Mouse (Mus musculus): ENCODE data around the gene Trim67. TPM values are rescaled to one million over a fixed set of nuclear protein-coding genes. Genes with fewer than 3 reads are reported as not detected.

The Trim67 gene
- total RNA-seq, 4 experiments from 2014 or later: 0.99 to 2.9 (median 1.3) TPM

GRCm38 (mm10) chr8:124878141-124878540 lies 85.2 kb downstream of the Trim67 start:
- DNase-seq: no peak

- no peak for DNase-seq
Measured at GRCm38 (mm10) chr8:124878946-124879526, 86.1 kb downstream of the Trim67 start.

Other genes with a start within 250 kb of the Trim67 start
- gene Agt, start 223.4 kb upstream of the Trim67 start, total RNA-seq (2022): 1 to 10 TPM in 2 of 4 experiments, under 1 TPM in 2; 0.49 to 8.0 (median 4.0) TPM
- under 1 TPM in 2 of 4 experiments, not detected in 2; 0.35 to 0.78 TPM for gene Capn9, start 217.0 kb upstream of the Trim67 start, total RNA-seq (2022)
- 10 to 100 TPM; 39.9 to 50.2 (median 45.4) TPM for gene 2310022B05Rik, start 129.7 kb upstream of the Trim67 start, total RNA-seq (2022)
- gene Ttc13, start 71.1 kb upstream of the Trim67 start, total RNA-seq (2022): 10 to 100 TPM; 39.3 to 45.5 (median 42.7) TPM
- 10 to 100 TPM in 3 of 4 experiments, 1 to 10 TPM in 1; 6.4 to 15.9 (median 13.3) TPM for gene Arv1, start 71.0 kb upstream of the Trim67 start, total RNA-seq (2022)
- gene Fam89a, start 41.3 kb upstream of the Trim67 start, total RNA-seq (2022): under 1 TPM in 3 of 4 experiments, not detected in 1; 0.42 to 0.73 (median 0.49) TPM
- gene Gnpat, start 69.9 kb downstream of the Trim67 start, total RNA-seq (2022): 100 to 1,000 TPM in 3 of 4 experiments, 10 to 100 TPM in 1; 93.8 to 131 (median 107) TPM
- gene 2810004N23Rik, start 70.0 kb downstream of the Trim67 start, total RNA-seq (2022): 10 to 100 TPM; 27.5 to 31.3 (median 29.2) TPM
- 10 to 100 TPM; 22.1 to 28.1 (median 25.0) TPM for gene Exoc8, start 104.6 kb downstream of the Trim67 start, total RNA-seq (2022)
- gene Sprtn, start 104.8 kb downstream of the Trim67 start, total RNA-seq (2022): 10 to 100 TPM; 19.4 to 23.6 (median 21.5) TPM
- 10 to 100 TPM; 48.2 to 56.7 (median 50.9) TPM for gene Egln1, start 156.2 kb downstream of the Trim67 start, total RNA-seq (2022)
- 10 to 100 TPM; 87.8 to 97.5 (median 95.5) TPM for gene Tsnax, start 219.9 kb downstream of the Trim67 start, total RNA-seq (2022)